Mouse (Mus musculus): Measurements from ENCODE around the gene Cnpy2.
"Not testable (repeated sequence)": the region's sequence is repeated elsewhere in the genome, so short reads cannot be mapped to it uniquely, and the experiment has no call there.

The Cnpy2 gene

GRCm38 (mm10) chr10:128322141-128323108 is at the start of gene Cnpy2:
Gene Cnpy2, plus strand, starts transcription at chr10:128322459.
- DNase-seq: peak; percentile 96

DNA sequence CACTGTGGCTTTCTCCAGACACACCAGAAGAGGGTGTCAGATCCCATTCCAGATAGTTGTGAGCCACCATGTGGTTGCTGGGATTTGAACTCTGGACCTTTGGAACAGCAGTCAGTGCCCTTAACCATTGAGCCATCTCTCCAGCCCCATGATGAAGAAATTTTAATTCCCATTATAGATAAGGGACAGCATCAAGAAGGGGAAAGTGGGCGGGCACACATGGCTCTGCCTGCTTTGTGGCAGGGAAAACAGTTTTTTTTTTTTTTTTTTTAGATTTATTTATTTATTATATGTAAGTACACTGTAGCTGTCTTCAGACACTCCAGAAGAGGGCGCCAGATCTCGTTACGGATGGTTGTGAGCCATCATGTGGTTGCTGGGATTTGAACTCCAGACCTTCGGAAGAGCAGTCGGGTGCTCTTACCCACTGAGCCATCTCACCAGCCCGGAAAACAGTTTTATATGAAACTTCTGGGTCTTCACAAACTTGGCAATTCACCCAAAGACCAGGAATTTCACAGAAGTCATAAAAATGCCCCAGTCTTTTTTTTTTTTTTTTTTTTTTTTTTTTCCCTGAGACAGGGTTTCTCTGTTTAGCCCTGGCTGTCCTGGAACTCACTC is 49.3 kb upstream of the Cnpy2 start:
- DNase-seq: not testable (repeated sequence)

DNA sequence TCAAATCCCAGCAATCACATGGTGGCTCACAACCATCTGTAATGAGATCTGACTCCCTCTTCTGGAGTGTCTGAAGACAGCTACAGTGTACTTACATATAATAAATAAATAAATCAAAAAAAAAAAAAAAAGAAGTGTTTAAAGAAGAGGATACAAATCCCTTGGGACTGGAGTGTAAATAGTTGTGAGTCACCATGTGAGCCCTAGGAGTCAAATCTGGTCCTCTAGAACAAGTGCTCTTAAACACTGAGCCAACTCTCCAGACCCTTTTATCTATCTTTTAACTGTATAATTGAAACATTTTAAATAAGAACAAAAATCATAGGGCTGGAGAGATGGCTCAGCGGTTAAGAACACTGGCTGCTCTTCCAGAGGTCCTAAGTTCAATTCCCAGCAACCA is 46.9 kb upstream of the Cnpy2 start:
- not testable (repeated sequence) for DNase-seq

- no peak for DNase-seq
These were observed 44.1 kb upstream of the Cnpy2 start for GRCm38 (mm10) chr10:128278158-128278557.

GRCm38 (mm10) chr10:128280943-128281342 is 41.3 kb upstream of the Cnpy2 start:
- DNase-seq: no peak

- DNase-seq: no peak
These were observed 40.6 kb upstream of the Cnpy2 start for GRCm38 (mm10) chr10:128281682-128282081.

- no peak for DNase-seq
These were observed 39.3 kb upstream of the Cnpy2 start for GRCm38 (mm10) chr10:128282886-128283450.

DNA sequence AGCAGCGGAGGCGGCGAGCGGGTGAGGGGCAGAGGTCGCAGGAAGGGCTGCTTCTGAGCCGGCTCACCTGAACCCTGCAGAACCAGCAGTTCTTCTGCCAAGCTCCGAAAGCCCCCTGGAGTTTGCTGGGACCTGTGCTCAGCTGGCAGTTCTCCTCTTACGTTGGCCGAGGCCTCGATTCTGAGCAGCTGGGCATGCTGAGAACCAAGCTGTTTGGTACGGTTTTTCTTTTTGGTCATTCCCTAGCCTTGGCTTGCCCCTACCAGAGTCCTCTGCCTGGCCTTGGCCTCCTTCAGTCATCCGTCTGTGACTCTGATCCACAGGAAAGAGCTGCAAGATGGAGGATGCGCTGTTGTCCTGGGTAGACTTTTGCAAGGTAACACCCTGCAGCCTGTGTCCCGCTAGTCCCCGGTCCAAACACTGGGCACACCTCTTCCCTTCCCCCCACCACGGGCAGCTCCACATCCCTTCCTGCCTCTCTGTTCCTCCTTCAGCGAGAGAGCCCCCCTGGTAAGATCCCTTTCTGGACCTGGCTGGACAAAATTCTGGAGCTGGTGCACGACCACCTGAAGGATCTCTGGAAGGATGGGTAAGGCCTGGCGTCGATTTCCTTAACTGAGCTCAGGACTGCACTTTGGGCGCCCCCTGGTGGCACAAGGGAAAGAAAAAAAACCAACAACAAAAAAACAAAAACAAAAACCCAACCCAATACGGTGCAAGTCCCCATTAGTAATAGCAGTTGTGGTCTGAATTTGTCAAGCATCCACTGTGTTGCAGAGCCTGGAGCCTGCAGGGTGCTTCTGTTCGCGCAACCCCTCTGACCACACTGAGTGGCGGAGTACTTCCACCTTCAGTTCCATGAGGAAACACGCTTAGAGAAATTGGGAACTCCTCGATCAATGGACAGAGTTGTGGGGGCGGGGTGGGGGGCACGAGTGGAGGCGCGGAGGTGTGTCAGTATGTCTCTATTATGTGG is 38.4 kb upstream of the Cnpy2 start:
- peak; percentile 83 for DNase-seq

DNA sequence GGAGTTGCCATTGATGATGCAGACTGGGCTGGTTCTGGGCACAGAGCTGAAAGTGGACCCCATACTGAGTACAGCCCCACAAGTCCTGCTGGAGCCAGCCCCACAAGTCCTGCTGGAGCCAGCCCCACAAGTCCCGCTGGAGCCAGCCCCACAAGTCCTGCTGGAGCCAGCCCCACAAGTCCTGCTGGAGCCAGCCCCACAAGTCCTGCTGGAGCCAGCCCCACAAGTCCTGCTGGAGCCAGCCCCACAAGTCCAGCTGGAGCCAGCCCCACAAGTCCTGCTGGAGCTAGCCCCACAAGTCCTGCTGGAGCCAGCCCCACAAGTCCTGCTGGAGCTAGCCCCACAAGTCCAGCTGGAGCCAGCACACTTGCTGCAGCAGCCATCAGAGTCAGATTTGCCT is 31.7 kb upstream of the Cnpy2 start:
- not testable (repeated sequence) for DNase-seq

DNA sequence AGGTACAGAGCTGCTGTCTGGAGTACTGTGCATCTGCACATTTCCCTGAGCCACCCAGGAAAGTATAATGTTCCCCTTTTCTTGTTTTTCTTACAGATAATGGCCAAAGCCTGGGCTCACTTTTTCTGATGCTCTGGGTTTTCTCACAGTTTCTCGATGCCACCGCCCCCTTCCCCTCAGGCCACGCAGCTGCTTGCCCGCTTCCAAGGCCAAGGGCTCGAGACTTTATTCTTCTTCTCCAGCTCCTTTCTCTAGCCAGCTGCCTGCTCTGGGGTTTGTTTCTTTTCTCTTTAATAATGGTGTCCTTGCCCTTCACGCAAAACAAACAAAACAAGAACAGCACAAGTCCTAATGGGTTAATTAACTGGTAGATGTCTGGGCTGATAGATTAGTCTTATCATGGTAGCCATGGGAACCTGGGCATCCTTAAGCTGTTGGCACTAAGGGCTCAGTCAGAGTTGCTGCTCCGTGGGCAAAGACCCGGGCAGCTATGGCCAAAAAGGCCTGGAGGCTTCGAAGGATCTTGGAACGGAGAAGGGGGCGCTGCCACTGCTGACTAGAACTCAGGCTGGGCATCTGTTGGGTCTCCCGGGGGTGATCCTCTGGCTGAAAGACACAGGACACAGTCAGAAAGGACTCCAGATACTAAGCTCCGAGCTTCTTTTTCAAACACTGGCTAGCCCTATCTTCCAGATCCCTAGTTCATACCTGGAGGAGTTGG is 25.7 kb upstream of the Cnpy2 start:
- peak; percentile 29 for DNase-seq

DNA sequence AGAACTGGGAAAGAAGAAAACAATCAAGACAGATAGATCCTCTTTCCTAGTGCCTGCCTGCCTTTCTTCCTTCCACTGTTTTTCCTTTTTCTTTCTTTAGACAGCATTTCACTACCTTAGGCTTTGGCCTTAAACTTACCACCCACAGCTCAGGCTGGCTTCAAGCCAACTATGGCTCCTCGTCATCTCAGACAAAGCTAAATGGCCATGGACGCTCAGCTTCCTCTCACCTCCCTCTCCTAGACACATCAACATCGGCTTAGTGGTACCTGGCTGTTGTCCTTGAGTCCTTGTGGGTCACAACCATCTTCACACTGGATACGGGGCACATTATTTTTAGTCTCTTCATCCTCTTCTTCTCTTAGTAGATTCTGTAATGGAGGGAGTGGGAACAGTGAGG is 25.0 kb upstream of the Cnpy2 start:
- DNase-seq: no peak

DNA sequence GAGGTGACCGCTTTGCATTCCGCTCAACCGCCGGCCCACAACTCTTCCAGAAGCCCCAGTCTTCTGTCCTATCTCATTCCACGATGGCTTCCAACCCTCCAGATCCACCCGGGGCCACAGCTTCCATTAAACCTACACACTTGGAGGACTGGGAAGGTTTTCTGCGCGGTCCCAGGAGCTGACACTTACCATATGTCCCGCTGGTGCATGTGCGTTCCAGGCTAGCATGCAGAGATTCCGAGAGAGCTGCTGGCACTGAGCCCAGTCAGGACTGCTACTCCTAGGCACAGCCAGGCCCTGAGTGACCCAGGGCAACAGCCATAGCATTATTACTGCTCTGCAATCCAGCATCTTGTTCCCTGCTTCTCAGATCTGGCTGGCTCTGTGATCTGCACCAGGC is 24.6 kb upstream of the Cnpy2 start:
- DNase-seq: peak; percentile 23

- DNase-seq: no peak
These were observed 24.0 kb upstream of the Cnpy2 start for GRCm38 (mm10) chr10:128298243-128298642.

- no peak for DNase-seq
These were observed 23.5 kb upstream of the Cnpy2 start, which contains the start of gene Il23a for GRCm38 (mm10) chr10:128298702-128299171. Gene Il23a, minus strand, starts transcription at chr10:128298752.

GRCm38 (mm10) chr10:128302357-128302756 is 19.9 kb upstream of the Cnpy2 start:
- no peak for DNase-seq

DNA sequence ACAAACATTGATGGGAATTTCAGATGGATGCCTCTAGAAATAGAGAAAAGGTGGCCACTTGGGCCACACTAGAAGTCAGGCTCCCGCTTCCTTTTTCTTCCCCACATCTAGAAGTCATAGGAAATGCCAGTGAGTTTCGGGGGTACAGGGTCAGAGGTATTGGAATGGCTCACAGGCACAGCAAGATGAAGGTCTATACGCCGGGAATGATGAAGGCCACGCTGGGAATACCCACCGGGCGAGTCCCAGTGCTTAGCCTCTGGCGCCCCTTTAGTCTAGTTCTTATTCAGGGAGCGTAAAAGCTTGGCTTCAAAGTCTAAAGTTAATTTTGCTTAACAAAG is 19.5 kb upstream of the Cnpy2 start:
- no peak for DNase-seq

DNA sequence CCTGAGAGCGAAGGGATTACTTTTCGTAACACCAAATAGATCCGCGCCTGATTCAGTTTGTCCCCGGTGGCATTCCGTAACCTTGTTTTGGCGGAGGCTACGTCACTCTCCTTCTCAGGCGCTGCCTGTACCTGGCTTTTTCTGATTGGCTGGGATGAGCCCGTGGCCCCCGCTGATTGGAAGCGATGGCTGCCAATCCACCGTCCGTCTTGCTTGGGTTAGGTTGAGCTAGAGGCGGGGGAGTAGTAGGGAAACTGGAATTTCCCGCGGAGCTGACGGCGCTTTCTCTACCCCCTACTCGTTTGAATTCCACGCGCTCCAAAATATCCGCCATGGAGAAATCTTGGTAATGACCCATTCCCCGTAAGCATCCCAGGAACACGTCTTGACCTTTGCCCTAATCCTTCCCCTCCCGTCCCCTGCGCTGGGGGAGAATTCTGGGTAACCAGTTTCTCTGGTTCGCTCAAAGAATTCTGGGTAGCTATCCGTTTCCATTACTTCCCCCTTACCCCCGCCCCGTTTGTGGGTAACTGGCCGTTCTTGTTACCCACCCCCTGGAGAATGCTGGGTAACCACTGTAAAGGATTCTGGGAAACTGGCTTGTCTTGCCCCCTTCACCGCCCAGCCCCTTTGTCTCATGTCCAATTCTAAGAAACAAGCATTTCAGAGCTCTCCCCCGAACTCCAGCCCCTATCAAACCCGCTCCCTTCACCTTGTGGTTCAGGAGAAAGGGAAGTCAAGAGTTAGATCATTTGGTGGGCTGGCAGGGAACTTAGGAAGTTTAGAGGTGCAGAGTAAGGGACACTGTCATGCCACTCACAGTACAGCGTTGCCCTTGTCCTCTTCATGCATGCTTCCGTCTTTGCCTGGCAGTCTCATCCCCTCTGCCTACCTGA is 18.9 kb upstream of the Cnpy2 start, which contains the start of gene Pan2:
Pan2 (plus strand) TSS at position 210 of the 896 bp plus-strand sequence.
- peak; percentile 100 for DNase-seq

DNA sequence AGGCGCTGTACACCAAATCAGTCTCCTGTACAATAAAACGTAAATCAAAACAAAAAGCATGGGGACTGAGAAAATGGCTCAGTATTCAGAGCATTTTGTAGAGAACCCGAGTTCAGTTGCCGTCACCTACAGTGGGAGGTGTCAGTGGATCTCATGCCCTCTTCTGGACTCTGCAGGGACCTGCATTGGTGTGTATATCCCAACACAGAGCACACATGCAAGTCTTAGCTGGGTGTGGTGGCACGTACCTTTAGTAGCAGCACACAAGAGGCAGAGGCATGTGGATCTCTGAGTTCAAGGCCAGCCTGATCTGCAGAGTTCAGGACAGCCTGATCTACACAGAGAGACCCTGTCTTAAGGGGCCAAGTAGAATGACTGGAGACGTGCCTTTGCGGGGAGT is 12.6 kb upstream of the Cnpy2 start:
- no peak for DNase-seq

DNA sequence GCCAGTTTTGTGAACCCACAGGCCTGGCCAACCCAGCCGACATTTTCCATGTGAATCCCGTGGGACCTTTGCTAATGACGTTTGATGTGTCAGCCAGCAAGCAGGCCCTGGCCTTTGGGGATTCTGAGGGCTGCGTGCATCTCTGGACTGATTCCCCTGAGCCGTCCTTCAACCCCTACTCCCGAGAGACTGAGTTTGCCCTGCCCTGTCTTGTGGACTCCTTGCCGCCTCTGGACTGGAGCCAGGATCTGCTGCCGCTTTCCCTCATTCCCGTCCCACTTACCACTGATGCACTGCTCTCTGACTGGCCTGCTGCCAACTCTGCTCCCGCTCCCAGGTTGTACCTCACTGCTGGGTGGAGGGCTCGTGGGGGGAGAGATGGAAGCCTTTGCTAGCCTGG is 12.1 kb upstream of the Cnpy2 start:
- peak; percentile 47 for DNase-seq

GRCm38 (mm10) chr10:128310902-128311301 is 11.4 kb upstream of the Cnpy2 start:
- DNase-seq: no peak

DNA sequence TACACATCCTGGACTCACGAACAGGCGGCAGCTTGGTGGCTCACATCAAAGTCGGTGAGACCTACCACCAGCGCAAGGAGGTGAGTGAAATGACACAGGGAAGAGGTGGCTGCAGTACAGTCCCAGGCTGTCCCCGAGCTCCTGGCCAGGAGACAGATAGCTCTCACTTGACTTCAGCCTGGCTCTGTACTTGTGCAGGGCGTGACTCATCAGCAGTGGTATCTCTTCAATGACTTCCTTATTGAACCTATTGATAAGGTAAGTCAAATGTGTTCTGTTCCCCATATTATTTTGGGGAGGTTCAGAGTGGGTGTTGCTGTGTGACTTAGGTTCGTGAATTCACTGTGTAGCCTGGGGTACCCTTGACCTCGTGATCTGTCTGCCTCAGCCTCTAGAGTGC is 6.7 kb upstream of the Cnpy2 start:
- DNase-seq: no peak
